Mouse (Mus musculus): ENCODE results near the gene Hsp90aa1. TPM values are rescaled to one million over a fixed set of nuclear protein-coding genes. Genes with fewer than 3 reads are reported as not detected.
"Not testable (repeated sequence)": the region's sequence is repeated elsewhere in the genome, so short reads cannot be mapped to it uniquely, and the experiment has no call there.

Hsp90aa1 gene
- 100 to 1,000 TPM; 272 to 830 (median 476) TPM for total RNA-seq (2022)

- no peak for DNase-seq
Observed at GRCm38 (mm10) chr12:110702556-110702955, at the start of gene Hsp90aa1. TSS of gene Hsp90aa1 (minus strand) at chr12:110702728.

GRCm38 (mm10) chr12:110750770-110751439 lies 48.4 kb upstream of the Hsp90aa1 start:
- no peak for DNase-seq

GRCm38 (mm10) chr12:110738158-110738921 lies 35.8 kb upstream of the Hsp90aa1 start:
- DNase-seq: peak; percentile 20

- peak; percentile 96 for DNase-seq
Observed at GRCm38 (mm10) chr12:110737170-110738157, 34.9 kb upstream of the Hsp90aa1 start, which contains the start of gene Wdr20. TSS of gene Wdr20 (plus strand) at chr12:110737944.

GRCm38 (mm10) chr12:110736641-110737040 lies 34.1 kb upstream of the Hsp90aa1 start:
- no peak for DNase-seq

GRCm38 (mm10) chr12:110733254-110733653 lies 30.7 kb upstream of the Hsp90aa1 start:
- not testable (repeated sequence) for DNase-seq

GRCm38 (mm10) chr12:110726428-110726827 lies 23.9 kb upstream of the Hsp90aa1 start:
- no peak for DNase-seq

GRCm38 (mm10) chr12:110725489-110725888 lies 23.0 kb upstream of the Hsp90aa1 start:
- DNase-seq: no peak

GRCm38 (mm10) chr12:110725051-110725450 lies 22.5 kb upstream of the Hsp90aa1 start:
- DNase-seq: no peak

- DNase-seq: no peak
Observed at GRCm38 (mm10) chr12:110716004-110716403, 13.5 kb upstream of the Hsp90aa1 start.

- DNase-seq: no peak
Observed at GRCm38 (mm10) chr12:110714215-110714614, 11.7 kb upstream of the Hsp90aa1 start.

GRCm38 (mm10) chr12:110713784-110714183 lies 11.3 kb upstream of the Hsp90aa1 start:
- no peak for DNase-seq

- DNase-seq: no peak
Observed at GRCm38 (mm10) chr12:110711270-110711669, 8.7 kb upstream of the Hsp90aa1 start.

- DNase-seq: no peak
Observed at GRCm38 (mm10) chr12:110707451-110707850, 4.9 kb upstream of the Hsp90aa1 start.

GRCm38 (mm10) chr12:110706337-110707231 lies 4.1 kb upstream of the Hsp90aa1 start:
- peak; percentile 68 for DNase-seq

- not testable (repeated sequence) for DNase-seq
Observed at GRCm38 (mm10) chr12:110705419-110705818, 2.9 kb upstream of the Hsp90aa1 start.

- DNase-seq: no peak
Observed at GRCm38 (mm10) chr12:110703682-110704081, 1.2 kb upstream of the Hsp90aa1 start.

GRCm38 (mm10) chr12:110703008-110703471 lies 512 bp upstream of the Hsp90aa1 start:
- peak; percentile 84 for DNase-seq

GRCm38 (mm10) chr12:110701363-110701762 lies 1.2 kb downstream of the Hsp90aa1 start:
- not testable (repeated sequence) for DNase-seq

- DNase-seq: no peak
Observed at GRCm38 (mm10) chr12:110700730-110701129, 1.8 kb downstream of the Hsp90aa1 start.

GRCm38 (mm10) chr12:110699171-110699547 lies 3.4 kb downstream of the Hsp90aa1 start:
- DNase-seq: no peak

Data from adrenal gland, adult 8-10 months (tissue).